Mouse (Mus musculus) C2C12 (cell line): ENCODE data around the gene Atg4a. TPM values are rescaled to one million over a fixed set of nuclear protein-coding genes. Genes with fewer than 3 reads are reported as not detected.

Source experiments
- H3K27me3 ChIP-seq: one replicate; pipeline ENCODE4 v1.6.1; 2011; ENCODE audit not compliant: control insufficient read depth, insufficient read depth, insufficient read length
- H3K36me3 ChIP-seq: one replicate; pipeline ENCODE4 v1.6.1; 2011; ENCODE audit not compliant: control insufficient read depth, insufficient read depth
- H3K4me3 ChIP-seq: one replicate; pipeline ENCODE4 v1.5.1; 2011; ENCODE audit warnings: mild to moderate bottlenecking, control low read depth; ENCODE audit not compliant: poor library complexity, insufficient read depth, severe bottlenecking
- H3K79me2 ChIP-seq: one replicate; pipeline ENCODE4 v1.6.1; 2011; ENCODE audit not compliant: control insufficient read depth, insufficient read depth
- H3K79me3 ChIP-seq: one replicate; pipeline ENCODE4 v1.6.1; 2011; ENCODE audit warnings: low read depth, control low read depth
- H3ac ChIP-seq: one replicate; pipeline ENCODE3; 2011; ENCODE audit warnings: low read depth; ENCODE audit not compliant: control insufficient read depth, insufficient read length
- CEBPB ChIP-seq: IDR thresholded peaks from one replicate; pipeline ENCODE4 v1.6.1; 2011; ENCODE audit warnings: low read depth, mild to moderate bottlenecking, control low read depth, moderate library complexity
- CTCF ChIP-seq: IDR thresholded peaks from one replicate; pipeline ENCODE4 v1.5.1; 2011; ENCODE audit not compliant: control insufficient read depth, insufficient read depth, insufficient read length
- FOSL1 ChIP-seq: IDR thresholded peaks from one replicate; pipeline ENCODE4 v1.8.0; 2011; ENCODE audit warnings: mild to moderate bottlenecking, low read length; ENCODE audit not compliant: poor library complexity, insufficient read depth, severe bottlenecking
- MAX ChIP-seq: IDR thresholded peaks from one replicate; pipeline ENCODE4 v1.6.1; 2011; ENCODE audit warnings: mild to moderate bottlenecking, control low read depth
- MYOD1 ChIP-seq: IDR thresholded peaks from one replicate; pipeline ENCODE4 v1.6.1; 2011; ENCODE audit warnings: low read depth; ENCODE audit not compliant: control insufficient read depth, insufficient read length
- MYOG ChIP-seq: IDR thresholded peaks from one replicate; pipeline ENCODE4 v1.6.1; 2011; ENCODE audit not compliant: control insufficient read depth, insufficient read length; ENCODE audit errors: extremely low read depth
- USF1 ChIP-seq: IDR thresholded peaks from one replicate; pipeline ENCODE4 v1.6.1; 2011; ENCODE audit warnings: low read depth, mild to moderate bottlenecking, control low read depth, moderate library complexity
- polyA plus RNA-seq: library from polyadenylated mRNA; unstranded; fragments of >200 nt; fragmentation: generic; extraction: Trizol; gene quantifications from one replicate; pipeline ENCODE4 v1.2.1, GENCODE M21; 2012; ENCODE audit warnings: missing spikeins

Atg4a gene
- polyA plus RNA-seq, 1 experiment: 4.4 TPM

DNA sequence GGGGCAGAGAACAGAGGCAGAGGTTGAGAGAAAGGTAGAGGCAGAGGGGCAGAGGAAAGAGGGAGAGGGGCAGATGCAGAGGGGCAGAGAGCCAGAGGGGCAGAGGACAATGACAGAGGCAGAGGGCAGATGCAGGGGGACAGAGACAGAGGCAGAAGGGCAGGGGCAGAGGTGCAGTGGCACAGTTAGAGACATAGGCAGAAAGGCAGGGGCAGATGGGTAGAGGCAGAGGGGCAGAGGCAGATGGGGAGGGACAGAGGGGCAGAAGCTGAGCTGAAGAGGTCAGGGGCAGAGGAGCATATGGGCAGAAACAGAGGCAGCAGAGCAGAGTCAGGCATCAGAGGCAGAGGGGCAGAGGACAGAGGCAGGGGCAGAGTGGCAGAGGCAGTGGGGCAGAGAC lies 42.2 kb downstream of the Atg4a start:
- TF ChIP-seq MYOD1: no peak
- TF ChIP-seq CEBPB: no peak
- no peak for TF ChIP-seq MYOG
- no peak for TF ChIP-seq CTCF
- TF ChIP-seq FOSL1: no peak
- no peak for TF ChIP-seq MAX
- no peak for TF ChIP-seq USF1
- Histone ChIP-seq H3K4me3 (no peak overlapping the region), H3K36me3 (no peaks in the 10 kb centered on the region)

GRCm38 (mm10) chrX:141149705-141150104 lies 193.0 kb downstream of the Atg4a start:
- no peaks in the 10 kb centered on the region for H3K79me2 ChIP-seq
- H3K27me3 ChIP-seq: no peaks in the 10 kb centered on the region
- H3K4me3 ChIP-seq: no peak overlapping the region
- H3K79me3 ChIP-seq: no peaks in the 10 kb centered on the region
- no peak for TF ChIP-seq CEBPB
- H3K36me3 ChIP-seq: no peaks in the 10 kb centered on the region
- H3ac ChIP-seq: no peak overlapping the region

More for the DNA sequence above, 42.2 kb downstream of the Atg4a start:
- Histone ChIP-seq H3ac (no peak overlapping the region), H3K27me3 (no peaks in the 10 kb centered on the region), H3K79me2 (no peaks in the 10 kb centered on the region), H3K79me3 (no peaks in the 10 kb centered on the region)

DNA sequence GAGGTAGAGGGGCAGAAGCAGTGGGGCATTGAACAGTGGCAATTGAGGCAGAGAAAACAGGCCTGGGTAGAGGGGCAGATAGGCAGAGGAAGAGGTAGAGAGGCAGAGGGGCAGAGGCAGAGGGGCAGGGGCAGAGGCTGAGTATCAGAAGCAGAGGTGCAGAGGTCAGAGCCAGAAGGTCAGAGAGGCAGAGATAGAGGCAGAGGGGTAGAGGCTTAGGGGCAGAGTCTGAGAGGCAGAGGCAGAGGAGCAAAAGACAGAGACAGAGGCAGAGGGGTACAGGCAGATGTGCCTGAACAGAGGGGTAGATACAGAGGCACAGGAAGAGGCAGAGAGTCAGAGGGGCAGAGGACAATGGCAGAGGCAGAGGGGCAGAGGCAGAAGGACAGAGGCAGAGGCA lies 193.6 kb downstream of the Atg4a start:
- Histone ChIP-seq H3K79me3 (no peaks in the 10 kb centered on the region), H3K79me2 (no peaks in the 10 kb centered on the region), H3K27me3 (no peaks in the 10 kb centered on the region), H3K4me3 (no peak overlapping the region), H3ac (no peak overlapping the region), H3K36me3 (no peaks in the 10 kb centered on the region)
- no peak for TF ChIP-seq FOSL1
- no peak for TF ChIP-seq USF1
- no peak for TF ChIP-seq MYOD1
- TF ChIP-seq MAX: no peak
- TF ChIP-seq CEBPB: no peak
- no peak for TF ChIP-seq MYOG
- no peak for TF ChIP-seq CTCF

- H3K79me2 ChIP-seq: no peaks in the 10 kb centered on the region
- no peaks in the 10 kb centered on the region for H3K79me3 ChIP-seq
- H3K27me3 ChIP-seq: no peaks in the 10 kb centered on the region
- TF ChIP-seq FOSL1: no peak
- no peak for TF ChIP-seq MYOD1
- TF ChIP-seq CTCF: no peak
- TF ChIP-seq MYOG: no peak
- no peak overlapping the region for H3K4me3 ChIP-seq
- H3K36me3 ChIP-seq: no peaks in the 10 kb centered on the region
- no peak overlapping the region for H3ac ChIP-seq
These were observed 194.5 kb downstream of the Atg4a start for GRCm38 (mm10) chrX:141151182-141151581.

- TF ChIP-seq CEBPB (no peak), FOSL1 (no peak), MYOG (no peak), USF1 (no peak), CTCF (no peak), MAX (no peak), MYOD1 (no peak)
- Histone ChIP-seq H3K36me3 (no peaks in the 10 kb centered on the region), H3K4me3 (no peak overlapping the region), H3ac (no peak overlapping the region), H3K27me3 (no peaks in the 10 kb centered on the region), H3K79me2 (no peaks in the 10 kb centered on the region), H3K79me3 (no peaks in the 10 kb centered on the region)
These were observed 200.0 kb downstream of the Atg4a start for GRCm38 (mm10) chrX:141156696-141157095.

DNA sequence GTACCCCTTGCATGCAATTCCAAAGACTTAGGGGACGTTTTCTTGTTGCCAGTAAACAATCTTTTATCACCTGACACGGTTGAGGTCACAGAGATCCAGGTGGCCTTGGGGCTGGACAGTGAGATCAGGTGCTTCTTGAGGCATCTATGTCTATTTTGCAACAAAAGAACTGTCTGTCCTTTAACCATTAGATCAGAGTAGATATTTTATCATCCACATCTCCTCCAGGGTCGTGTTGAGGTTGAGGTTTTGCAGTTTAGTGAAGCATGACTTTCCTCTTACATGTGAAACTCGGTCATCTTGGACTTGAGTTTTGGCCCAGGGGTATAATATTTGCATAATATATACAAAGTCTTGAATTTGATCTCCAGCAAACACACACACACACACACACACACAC lies 200.9 kb downstream of the Atg4a start:
- H3K36me3 ChIP-seq: no peaks in the 10 kb centered on the region
- no peak overlapping the region for H3ac ChIP-seq
- no peak for TF ChIP-seq FOSL1
- no peak for TF ChIP-seq CEBPB
- TF ChIP-seq USF1: no peak
- no peak for TF ChIP-seq CTCF
- TF ChIP-seq MYOD1: no peak
- no peak for TF ChIP-seq MAX
- no peak for TF ChIP-seq MYOG
- H3K79me2 ChIP-seq: no peaks in the 10 kb centered on the region
- no peaks in the 10 kb centered on the region for H3K79me3 ChIP-seq
- no peaks in the 10 kb centered on the region for H3K27me3 ChIP-seq
- H3K4me3 ChIP-seq: no peak overlapping the region
